ENCODE assay signal across 11 mouse cellular contexts in the genomic region with DNA sequence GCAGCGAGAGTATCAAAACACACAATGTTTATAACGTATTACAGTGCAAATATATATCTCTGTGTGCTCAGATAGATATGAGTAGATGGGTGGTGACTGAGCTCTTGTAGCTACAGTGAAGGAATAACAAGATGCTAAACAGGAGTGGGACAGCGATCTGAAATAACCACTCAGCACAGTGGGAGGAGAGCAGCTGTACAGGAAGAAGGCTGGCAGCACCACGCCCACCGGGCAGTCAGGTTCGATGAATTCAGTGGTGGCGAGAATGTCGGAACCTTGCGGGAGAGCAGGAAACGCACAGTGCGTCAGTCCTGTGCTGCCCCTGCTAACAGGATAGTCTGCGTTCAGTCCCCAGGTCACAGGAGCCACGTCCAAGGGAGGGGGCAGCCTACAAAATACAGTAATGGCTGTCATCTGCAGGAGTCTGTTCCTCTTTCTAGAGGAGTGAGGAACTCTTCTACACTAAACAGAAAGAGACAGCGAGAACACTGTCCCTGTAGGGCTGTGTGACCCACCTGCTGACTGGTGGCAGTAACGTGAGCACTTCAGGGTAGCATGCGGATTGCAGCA. TPM values are rescaled to one million over a fixed set of nuclear protein-coding genes. Genes with fewer than 3 reads are reported as not detected.
DNase-seq lines count a peak whose midpoint lies in the region; ATAC-seq and TF ChIP-seq lines count a peak whose summit lies in the region.
"Had no signal": no experiment of that assay in that cellular context is flagged by ENCODE, and none has a peak within 500 bp of the region (broad histone marks: within the 10 kb centered on the region; RNA-seq: fewer than 3 reads in every experiment).

No protein-coding gene starts in this region.

- WGBS in macrophage (ENCODE audit: missing documents) = 13% methylated on average over 16 of the region's 16 CpGs
- WGBS in stomach, postnatal 0 days = 76% methylated on average over 16 of the region's 16 CpGs
- WGBS in midbrain, postnatal 0 days = 92% methylated on average over 16 of the region's 16 CpGs

- intact Hi-C loops in left cerebral cortex, postnatal 4 days (cut with DNase I) = no loop called here

- H3K27me3 ChIP-seq in stomach, postnatal 0 days (ENCODE audit: control insufficient read depth, insufficient read depth, low read length) = no peaks in the 10 kb centered on the region
- no peaks in the 10 kb centered on the region for H3K27me3 ChIP-seq in midbrain, postnatal 0 days (ENCODE audit: insufficient read depth, low read length)
- H3K27me3 ChIP-seq: intestine, embryonic 15.5 days had no signal

- peak; percentile 45 for DNase-seq in left cerebral cortex, adult 11 months (ENCODE audit: low spot score)
- DNase-seq in left cerebral cortex, postnatal 4 days = no peak
- DNase-seq in brain, adult 2 months (ENCODE audit: low read depth, low spot score) = peak; percentile 79
- peak; percentile 40 for DNase-seq in stomach, postnatal 0 days (ENCODE audit: low spot score)
- DNase-seq in midbrain, postnatal 0 days (ENCODE audit: low spot score) = no peak
- no peak for DNase-seq in ovary, postnatal 36 days (ENCODE audit: low spot score)
- DNase-seq in cerebellum, postnatal 14 days = no peak
- DNase-seq: cerebellum, adult 9-11 months; lung, embryonic 14.5 days had no signal

- H3K4me3 ChIP-seq in macrophage (ENCODE audit: inconsistent target) = peak overlapping the region; percentile 10; the same call in 1 of the 2 replicates
- no peak overlapping the region for H3K4me3 ChIP-seq in stomach, postnatal 0 days (ENCODE audit: low read depth, low read length)
- H3K4me3 ChIP-seq in midbrain, postnatal 0 days (ENCODE audit: low read depth, low read length) = no peak overlapping the region
- H3K4me3 ChIP-seq: intestine, embryonic 15.5 days had no signal

- no peaks in the 10 kb centered on the region for H3K9me3 ChIP-seq in stomach, postnatal 0 days (ENCODE audit: control insufficient read depth, low read length)
- H3K9me3 ChIP-seq in midbrain, postnatal 0 days (ENCODE audit: low read length) = no peaks in the 10 kb centered on the region
- H3K9me3 ChIP-seq: intestine, embryonic 15.5 days had no signal

- no peak overlapping the region for H3K9ac ChIP-seq in stomach, postnatal 0 days (ENCODE audit: low read length)
- H3K9ac ChIP-seq in midbrain, postnatal 0 days (replicated peaks; ENCODE audit: low read length, poor library complexity, severe bottlenecking) = no peak overlapping the region
- H3K9ac ChIP-seq: intestine, embryonic 15.5 days; lung, embryonic 14.5 days had no signal

- no peaks in the 10 kb centered on the region for H3K4me1 ChIP-seq in stomach, postnatal 0 days (replicated peaks; ENCODE audit: control insufficient read depth, insufficient read depth)
- no peaks in the 10 kb centered on the region for H3K4me1 ChIP-seq in midbrain, postnatal 0 days (ENCODE audit: insufficient read depth, low read length)
- H3K4me1 ChIP-seq: intestine, embryonic 15.5 days had no signal

- peaks cover 26% of the 10 kb centered on the region for H3K36me3 ChIP-seq in macrophage (ENCODE audit: inconsistent target)
- peaks cover 3% of the 10 kb centered on the region; the same call in 1 of the 2 replicates for H3K36me3 ChIP-seq in stomach, postnatal 0 days (ENCODE audit: control insufficient read depth, insufficient read depth, low read length)
- peaks cover 22% of the 10 kb centered on the region; the same call in 1 of the 2 replicates for H3K36me3 ChIP-seq in midbrain, postnatal 0 days (ENCODE audit: insufficient read depth, low read length)
- H3K36me3 ChIP-seq: intestine, embryonic 15.5 days had no signal

- no peak overlapping the region for H3K4me2 ChIP-seq in stomach, postnatal 0 days (replicated peaks; ENCODE audit: low read depth)
- no peak overlapping the region for H3K4me2 ChIP-seq in midbrain, postnatal 0 days (ENCODE audit: low read depth, low read length, poor library complexity, severe bottlenecking)
- H3K4me2 ChIP-seq: intestine, embryonic 15.5 days; lung, embryonic 14.5 days had no signal

- 0 out of 2 replicates have a peak, but pooled peaks have one; percentile 15 for ATAC-seq in stomach, postnatal 0 days (ENCODE audit: low FRiP score, low TSS enrichment)
- no peak for ATAC-seq in midbrain, postnatal 0 days (ENCODE audit: low FRiP score)
- ATAC-seq: intestine, embryonic 15.5 days had no signal

- peaks cover 11% of the 10 kb centered on the region; the same call in 1 of the 2 replicates for H3K79me2 ChIP-seq in macrophage (ENCODE audit: inconsistent target)

- peak overlapping the region; percentile 84 for H3K27ac ChIP-seq in macrophage
- peak overlapping the region; percentile 49; the same call in 1 of the 2 replicates for H3K27ac ChIP-seq in stomach, postnatal 0 days (replicated peaks)
- H3K27ac ChIP-seq in midbrain, postnatal 0 days (ENCODE audit: low read depth, low read length) = no peak overlapping the region
- H3K27ac ChIP-seq: intestine, embryonic 15.5 days had no signal

- TF ChIP-seq CTCF in stomach, postnatal 0 days (IDR thresholded peaks at IDR 0.05; ENCODE audit: low read depth) = no peak
- no peak for TF ChIP-seq CTCF in midbrain, postnatal 0 days (IDR thresholded peaks at IDR 0.05)

- TF ChIP-seq EP300 in stomach, postnatal 0 days (optimal IDR thresholded peaks at IDR 0.05) = no peak

RNA-seq across cellular contexts. Expression of gene Htra1, which starts 32.3 kb away (rescaled TPM):
- 10 to 100 TPM; 45.2 to 48.8 TPM for total RNA-seq in left cerebral cortex, postnatal 4 days (2021)
- total RNA-seq in macrophage (2018; cell fraction: chromatin; rRNA removed) = 10 to 100 TPM in 9 of 26 experiments, 1 to 10 TPM in 13, under 1 TPM in 4; 0.45 to 41.4 (median 4.1) TPM
- total RNA-seq in macrophage (2018; cell fraction: cytosol; rRNA removed) = 10 to 100 TPM in 14 of 26 experiments, 1 to 10 TPM in 12; 2.6 to 28.6 (median 10.9) TPM
- total RNA-seq in macrophage (2018; cell fraction: nucleus; rRNA removed) = 10 to 100 TPM in 15 of 26 experiments, 1 to 10 TPM in 10, under 1 TPM in 1; 0.49 to 23.2 (median 13.6) TPM
- 2.5 to 13.3 TPM (median 3.4 TPM) in 3 replicates for polyA plus RNA-seq in macrophage (2018)
- 48.6 and 51.6 TPM in 2 replicates for polyA plus RNA-seq in stomach, postnatal 0 days (2015; fragmentation: Nextera tagmentation; extraction: Ambion mirVana)
- 23.5 and 31.8 TPM in 2 replicates for total RNA-seq in midbrain, postnatal 0 days (2014; rRNA removed)
- polyA plus RNA-seq in midbrain, postnatal 0 days (2015; fragmentation: Nextera tagmentation; extraction: Ambion mirVana) = 32.9 and 33.3 TPM in 2 replicates

RNA-seq across cellular contexts. Expression of gene Plekha1, which starts 38.0 kb away (rescaled TPM):
- 100 to 1,000 TPM; 132 to 140 TPM for total RNA-seq in left cerebral cortex, postnatal 4 days (2021)
- 100 to 1,000 TPM; 109 to 365 (median 188) TPM for total RNA-seq in macrophage (2018; cell fraction: chromatin; rRNA removed)
- 10 to 100 TPM; 24.2 to 55.3 (median 42.7) TPM for total RNA-seq in macrophage (2018; cell fraction: cytosol; rRNA removed)
- 100 to 1,000 TPM in 18 of 26 experiments, 10 to 100 TPM in 8; 73.7 to 209 (median 112) TPM for total RNA-seq in macrophage (2018; cell fraction: nucleus; rRNA removed)
- 25.9 to 52.3 TPM (median 40.6 TPM) in 3 replicates for polyA plus RNA-seq in macrophage (2018)
- polyA plus RNA-seq in stomach, postnatal 0 days (2015; fragmentation: Nextera tagmentation; extraction: Ambion mirVana) = 32.1 and 34.1 TPM in 2 replicates
- 94.4 and 106 TPM in 2 replicates for total RNA-seq in midbrain, postnatal 0 days (2014; rRNA removed)
- polyA plus RNA-seq in midbrain, postnatal 0 days (2015; fragmentation: Nextera tagmentation; extraction: Ambion mirVana) = 46.8 and 51.7 TPM in 2 replicates

Comparison
In these comparisons a context has a peak if more than half of its experiments do, and no peak if none do; other contexts are left out.
1. DNase-seq: peak in left cerebral cortex, adult 11 months (single experiment), brain, adult 2 months (single experiment) and stomach, postnatal 0 days (single experiment); none in left cerebral cortex, postnatal 4 days (single experiment), midbrain, postnatal 0 days (single experiment), ovary, postnatal 36 days (single experiment) and cerebellum, postnatal 14 days (0 of 2).